Mouse (Mus musculus): ENCODE data around the gene Hist1h4j. TPM values are rescaled to one million over a fixed set of nuclear protein-coding genes. Genes with fewer than 3 reads are reported as not detected.
"Not testable (repeated sequence)": the region's sequence is repeated elsewhere in the genome, so short reads cannot be mapped to it uniquely, and the experiment has no call there.

The Hist1h4j gene
- polyA plus RNA-seq, 1 experiment = 8.2 TPM

- H3K9ac ChIP-seq (ENCODE audit: low read depth, poor library complexity, severe bottlenecking) = peak overlapping the region; percentile 78
- no peaks in the 10 kb centered on the region for H3K4me1 ChIP-seq (ENCODE audit: control insufficient read depth, insufficient read depth, low read length)
- H3K4me3 ChIP-seq (ENCODE audit: low read depth, low read length) = peak overlapping the region; percentile 90; the same call in 1 of the 2 replicates
- no peaks in the 10 kb centered on the region for H3K36me3 ChIP-seq (ENCODE audit: control insufficient read depth, insufficient read depth, low read length, poor library complexity, severe bottlenecking)
- TF ChIP-seq CTCF (IDR thresholded peaks at IDR 0.05; ENCODE audit: low read depth, low read length) (no peak), POLR2A (IDR thresholded peaks at IDR 0.05; ENCODE audit: insufficient read depth, low read length) (no peak), EP300 (IDR thresholded peaks at IDR 0.05; ENCODE audit: insufficient read depth, low read depth, low read length) (no peak)
- no peak overlapping the region for H3K27ac ChIP-seq (ENCODE audit: insufficient read depth, low read length)
- H3K27me3 ChIP-seq (ENCODE audit: control insufficient read depth, insufficient read depth, low read length, poor library complexity, severe bottlenecking) = no peaks in the 10 kb centered on the region
- no peaks in the 10 kb centered on the region for H3K9me3 ChIP-seq (replicated peaks; ENCODE audit: control insufficient read depth, insufficient read depth, low read length, poor library complexity, severe bottlenecking)
These were observed 23.2 kb upstream of the Hist1h4j start for GRCm38 (mm10) chr13:21711698-21712097.

GRCm38 (mm10) chr13:21714725-21715124, 20.1 kb upstream of the Hist1h4j start:
- no peaks in the 10 kb centered on the region for H3K4me1 ChIP-seq (ENCODE audit: control insufficient read depth, insufficient read depth, low read length)
- TF ChIP-seq POLR2A (IDR thresholded peaks at IDR 0.05; ENCODE audit: insufficient read depth, low read length) (no peak), CTCF (IDR thresholded peaks at IDR 0.05; ENCODE audit: low read depth, low read length) (no peak), EP300 (IDR thresholded peaks at IDR 0.05; ENCODE audit: insufficient read depth, low read depth, low read length) (no peak)
- H3K27ac ChIP-seq (ENCODE audit: insufficient read depth, low read length) = peak overlapping the region; percentile 82
- H3K9ac ChIP-seq (ENCODE audit: low read depth, poor library complexity, severe bottlenecking) = peak overlapping the region; percentile 71
- no peaks in the 10 kb centered on the region for H3K9me3 ChIP-seq (replicated peaks; ENCODE audit: control insufficient read depth, insufficient read depth, low read length, poor library complexity, severe bottlenecking)
- no peaks in the 10 kb centered on the region for H3K27me3 ChIP-seq (ENCODE audit: control insufficient read depth, insufficient read depth, low read length, poor library complexity, severe bottlenecking)
- no peaks in the 10 kb centered on the region for H3K36me3 ChIP-seq (ENCODE audit: control insufficient read depth, insufficient read depth, low read length, poor library complexity, severe bottlenecking)
- peak overlapping the region; percentile 42; the same call in 1 of the 2 replicates for H3K4me3 ChIP-seq (ENCODE audit: low read depth, low read length)

GRCm38 (mm10) chr13:21715131-21715863, 19.6 kb upstream of the Hist1h4j start:
- H3K9me3 ChIP-seq (replicated peaks; ENCODE audit: control insufficient read depth, insufficient read depth, low read length, poor library complexity, severe bottlenecking) = no peaks in the 10 kb centered on the region
- TF ChIP-seq CTCF (IDR thresholded peaks at IDR 0.05; ENCODE audit: low read depth, low read length) = no peak
- TF ChIP-seq POLR2A (IDR thresholded peaks at IDR 0.05; ENCODE audit: insufficient read depth, low read length) = peak; percentile 19
- no peak for TF ChIP-seq EP300 (IDR thresholded peaks at IDR 0.05; ENCODE audit: insufficient read depth, low read depth, low read length)
- H3K27me3 ChIP-seq (ENCODE audit: control insufficient read depth, insufficient read depth, low read length, poor library complexity, severe bottlenecking) = no peaks in the 10 kb centered on the region
- H3K9ac ChIP-seq (ENCODE audit: low read depth, poor library complexity, severe bottlenecking) = peak overlapping the region; percentile 71
- H3K36me3 ChIP-seq (ENCODE audit: control insufficient read depth, insufficient read depth, low read length, poor library complexity, severe bottlenecking) = no peaks in the 10 kb centered on the region
- H3K27ac ChIP-seq (ENCODE audit: insufficient read depth, low read length) = peak overlapping the region; percentile 82
- peak overlapping the region; percentile 44 for H3K4me3 ChIP-seq (ENCODE audit: low read depth, low read length)
- no peaks in the 10 kb centered on the region for H3K4me1 ChIP-seq (ENCODE audit: control insufficient read depth, insufficient read depth, low read length)

GRCm38 (mm10) chr13:21715864-21716539, 18.9 kb upstream of the Hist1h4j start, which contains the start of the genes Hist1h2bl and Hist1h2ai:
Gene Hist1h2bl, minus strand, starts transcription at chr13:21716143.
Gene Hist1h2ai, plus strand, starts transcription at chr13:21716422.
- not testable (repeated sequence) for H3K4me1 ChIP-seq (ENCODE audit: control insufficient read depth, insufficient read depth, low read length); H3K9me3 ChIP-seq (replicated peaks; ENCODE audit: control insufficient read depth, insufficient read depth, low read length, poor library complexity, severe bottlenecking); H3K27me3 ChIP-seq (ENCODE audit: control insufficient read depth, insufficient read depth, low read length, poor library complexity, severe bottlenecking); H3K36me3 ChIP-seq (ENCODE audit: control insufficient read depth, insufficient read depth, low read length, poor library complexity, severe bottlenecking)
- TF ChIP-seq POLR2A (IDR thresholded peaks at IDR 0.05; ENCODE audit: insufficient read depth, low read length) = peak; percentile 27
- H3K27ac ChIP-seq (ENCODE audit: insufficient read depth, low read length) = peak within 1 kb of the TSS; percentile 98
- H3K4me3 ChIP-seq (ENCODE audit: low read depth, low read length) = peak within 1 kb of the TSS; percentile 87
- H3K9ac ChIP-seq (ENCODE audit: low read depth, poor library complexity, severe bottlenecking) = peak within 1 kb of the TSS; percentile 96

- TF ChIP-seq POLR2A (IDR thresholded peaks at IDR 0.05; ENCODE audit: insufficient read depth, low read length) = peak; percentile 54
- peak overlapping the region; percentile 87 for H3K4me3 ChIP-seq (ENCODE audit: low read depth, low read length)
- not testable (repeated sequence) for H3K4me1 ChIP-seq (ENCODE audit: control insufficient read depth, insufficient read depth, low read length); H3K27me3 ChIP-seq (ENCODE audit: control insufficient read depth, insufficient read depth, low read length, poor library complexity, severe bottlenecking); H3K9me3 ChIP-seq (replicated peaks; ENCODE audit: control insufficient read depth, insufficient read depth, low read length, poor library complexity, severe bottlenecking); H3K36me3 ChIP-seq (ENCODE audit: control insufficient read depth, insufficient read depth, low read length, poor library complexity, severe bottlenecking)
- H3K9ac ChIP-seq (ENCODE audit: low read depth, poor library complexity, severe bottlenecking) = peak overlapping the region; percentile 96
- peak overlapping the region; percentile 98 for H3K27ac ChIP-seq (ENCODE audit: insufficient read depth, low read length)
These were observed 18.1 kb upstream of the Hist1h4j start for GRCm38 (mm10) chr13:21716540-21717391.
